Mouse (Mus musculus) C2C12 (cell line): Measurements from ENCODE around the gene Slc35a5.

ENCODE experiments used
- CEBPB ChIP-seq: IDR thresholded peaks from one replicate; pipeline ENCODE4 v1.6.1; 2011; ENCODE audit warnings: low read depth, mild to moderate bottlenecking, control low read depth, moderate library complexity
- CTCF ChIP-seq: IDR thresholded peaks from one replicate; pipeline ENCODE4 v1.5.1; 2011; ENCODE audit not compliant: control insufficient read depth, insufficient read depth, insufficient read length
- MAX ChIP-seq: IDR thresholded peaks from one replicate; pipeline ENCODE4 v1.6.1; 2011; ENCODE audit warnings: mild to moderate bottlenecking, control low read depth
- MYOD1 ChIP-seq: IDR thresholded peaks from one replicate; pipeline ENCODE4 v1.6.1; 2011; ENCODE audit warnings: low read depth; ENCODE audit not compliant: control insufficient read depth, insufficient read length
- MYOG ChIP-seq: IDR thresholded peaks from one replicate; pipeline ENCODE4 v1.6.1; 2011; ENCODE audit not compliant: control insufficient read depth, insufficient read length; ENCODE audit errors: extremely low read depth
- USF1 ChIP-seq: IDR thresholded peaks from one replicate; pipeline ENCODE4 v1.6.1; 2011; ENCODE audit warnings: low read depth, mild to moderate bottlenecking, control low read depth, moderate library complexity

- TF ChIP-seq CTCF (no peak), MYOG (no peak), MYOD1 (no peak), MAX (no peak), USF1 (no peak), CEBPB (no peak)
Observed at GRCm38 (mm10) chr16:45122571-45122970, 35.9 kb downstream of the Slc35a5 start.
